Mouse (Mus musculus) ES-E14 (cell line): ENCODE results near the gene Eml4. TPM values are rescaled to one million over a fixed set of nuclear protein-coding genes. Genes with fewer than 3 reads are reported as not detected.

Experiments
- DNase-seq: peaks from one replicate; pipeline ENCODE4 v3.0.0-alpha.2; 2013; ENCODE audit warnings: low read depth, low spot score
- H3K27ac ChIP-seq: 2 replicates; pipeline ENCODE4 v1.5.1; 2012; ENCODE audit warnings: low read depth, mild to moderate bottlenecking, low read length, moderate library complexity, mixed read lengths; ENCODE audit not compliant: poor library complexity, insufficient read depth, severe bottlenecking
- H3K36me3 ChIP-seq: 2 replicates; pipeline ENCODE4 v1.6.1; 2012; ENCODE audit warnings: mild to moderate bottlenecking, low read length, moderate library complexity, mixed read lengths; ENCODE audit not compliant: control insufficient read depth, poor library complexity, insufficient read depth, severe bottlenecking
- H3K4me1 ChIP-seq, 2 experiments: fragments of 150-350 bp in 1 of 2; sonication (generic) in 1 of 2; 2 replicates each; pipeline ENCODE4 v1.6.1; 2012; ENCODE audit warnings: low read length in 2 of 2, mild to moderate bottlenecking in 1 of 2, mixed read lengths in 1 of 2; ENCODE audit not compliant: control insufficient read depth in 2 of 2, insufficient read depth in 2 of 2, poor library complexity in 1 of 2
- H3K4me3 ChIP-seq, 2 experiments: fragments of 150-350 bp in 1 of 2; sonication (generic) in 1 of 2; 2 replicates each; pipeline ENCODE4 v1.5.1; 2012; ENCODE audit warnings: low read length in 2 of 2, low read depth in 1 of 2, mild to moderate bottlenecking in 1 of 2, mixed read lengths in 1 of 2; ENCODE audit not compliant: insufficient read depth in 1 of 2, poor library complexity in 1 of 2, severe bottlenecking in 1 of 2
- H3K9ac ChIP-seq: 2 replicates; pipeline ENCODE4 v1.6.1; 2012; ENCODE audit warnings: low read depth, mild to moderate bottlenecking, low read length, mixed read lengths; ENCODE audit not compliant: poor library complexity, insufficient read depth, severe bottlenecking
- H3K9me3 ChIP-seq: fragments of 150-350 bp; sonication (generic); 2 replicates; pipeline ENCODE4 v1.6.1; 2012; ENCODE audit warnings: low read depth, mild to moderate bottlenecking, low read length; ENCODE audit not compliant: control insufficient read depth, insufficient read depth
- CHD2 ChIP-seq: IDR thresholded peaks from 2 replicates; pipeline ENCODE4 v1.6.1; 2014; ENCODE audit warnings: mild to moderate bottlenecking, low read depth, low read length, inconsistent platforms
- HCFC1 ChIP-seq: IDR thresholded peaks from 2 replicates; pipeline ENCODE4 v1.6.1; 2012; ENCODE audit warnings: low read length, inconsistent platforms, borderline replicate concordance; ENCODE audit not compliant: insufficient read depth
- MAFK ChIP-seq: IDR thresholded peaks from 2 replicates; pipeline ENCODE4 v1.6.1; 2014; ENCODE audit warnings: mild to moderate bottlenecking, low read depth, low read length, inconsistent platforms; ENCODE audit not compliant: insufficient read depth
- ZC3H11A ChIP-seq: IDR thresholded peaks from 2 replicates; pipeline ENCODE4 v1.6.1; 2012; ENCODE audit warnings: low read depth, mild to moderate bottlenecking, inconsistent platforms, low read length, borderline replicate concordance
- ZNF384 ChIP-seq: IDR thresholded peaks from 2 replicates; pipeline ENCODE4 v1.6.1; 2012; ENCODE audit warnings: low read depth, low read length, inconsistent platforms
- in situ Hi-C, 2 experiments: fragments of 600-800 bp; cut with MboI; formaldehyde crosslinking; loops; one replicate each; pipeline ENCODE4 v1.15.1; 2025; ENCODE audit warnings: low sequenced_read_pairs in 2 of 2, inconsistent platforms in 1 of 2; ENCODE audit not compliant: unreplicated experiment in 2 of 2
- total RNA-seq: library from RNA; depleted of rRNA; stranded (reverse); fragments of 300-350 nt; gene quantifications from 2 replicates; pipeline ENCODE4 v1.2.3, GENCODE M21; 2012

Gene Eml4
- total RNA-seq, 1 experiment, result 43.0 TPM

GRCm38 (mm10) chr17:83374123-83374522 lies 23.4 kb downstream of the Eml4 start:
- H3K27ac ChIP-seq, result no peak overlapping the region
- H3K9me3 ChIP-seq, result peaks cover 8% of the 10 kb centered on the region
- H3K36me3 ChIP-seq, result no peaks in the 10 kb centered on the region
- peaks cover 2 to 5% of the 10 kb centered on the region in 2 experiments; a peak in 2 of 4 replicates for H3K4me1 ChIP-seq
- H3K4me3 ChIP-seq, result no peak overlapping the region
- in situ Hi-C loops, result no loop called here
- no peak overlapping the region for H3K9ac ChIP-seq
- no peak for TF ChIP-seq HCFC1
- peak; percentile 61 for TF ChIP-seq MAFK
- no peak for DNase-seq

DNA sequence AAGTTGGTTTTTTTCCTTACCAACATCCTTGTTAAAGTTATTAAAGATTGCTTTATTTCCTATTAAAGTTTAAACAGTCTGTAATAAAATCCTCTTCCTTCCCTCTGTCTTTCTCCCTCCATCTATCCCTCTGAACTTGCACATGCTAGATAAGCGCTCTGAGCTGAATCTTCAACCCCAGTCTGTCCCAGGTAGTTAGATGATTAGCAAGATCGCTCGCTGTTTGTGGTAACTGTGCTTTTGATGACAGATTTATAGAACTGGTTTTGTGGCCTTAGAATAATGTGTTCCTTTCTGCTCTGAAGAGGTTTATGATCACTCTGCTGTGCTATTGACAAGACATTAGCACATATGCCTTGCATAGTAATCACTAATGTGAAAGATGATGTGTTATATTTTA lies 25.1 kb downstream of the Eml4 start:
- Histone ChIP-seq H3K9me3 (no peaks in the 10 kb centered on the region), H3K4me3 (no peak overlapping the region), H3K36me3 (no peaks in the 10 kb centered on the region), H3K9ac (no peak overlapping the region), H3K4me1 (peaks cover 2 to 5% of the 10 kb centered on the region in 2 experiments; a peak in 2 of 4 replicates), H3K27ac (no peak overlapping the region)
- in situ Hi-C loops, result no loop called here
- DNase-seq, result no peak
- TF ChIP-seq HCFC1 (no peak), CHD2 (no peak), ZC3H11A (no peak), MAFK (no peak), ZNF384 (no peak)

DNA sequence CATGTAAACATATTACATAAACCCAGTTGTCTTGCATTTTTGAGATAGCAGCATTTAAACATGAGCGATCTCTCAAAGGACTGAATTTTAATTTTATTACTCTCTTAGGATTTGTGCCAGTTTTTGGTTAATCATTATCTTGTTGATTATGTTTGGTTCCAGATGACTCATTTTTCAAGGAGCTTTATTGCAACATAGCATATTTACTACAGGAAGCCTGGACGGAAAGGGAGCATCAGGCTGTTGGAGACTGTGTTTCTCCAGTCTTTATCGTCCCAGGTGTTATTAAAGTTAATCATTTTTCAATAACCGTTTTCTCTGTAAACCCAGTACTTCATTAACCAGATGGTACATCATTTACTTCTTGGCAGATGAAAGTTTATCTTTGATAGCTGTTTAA lies 26.1 kb downstream of the Eml4 start:
- Histone ChIP-seq H3K9me3 (no peaks in the 10 kb centered on the region), H3K9ac (no peak overlapping the region), H3K4me1 (peaks cover 2 to 5% of the 10 kb centered on the region in 2 experiments; a peak in 2 of 4 replicates), H3K4me3 (no peak overlapping the region), H3K27ac (no peak overlapping the region), H3K36me3 (no peaks in the 10 kb centered on the region)
- DNase-seq, result no peak
- in situ Hi-C loops, result no loop called here
- TF ChIP-seq HCFC1 (no peak), ZNF384 (no peak)

- Histone ChIP-seq H3K4me1 (peaks cover 2 to 5% of the 10 kb centered on the region in 2 experiments; a peak in 2 of 4 replicates), H3K27ac (no peak overlapping the region), H3K4me3 (no peak overlapping the region), H3K9me3 (no peaks in the 10 kb centered on the region), H3K36me3 (no peaks in the 10 kb centered on the region), H3K9ac (no peak overlapping the region)
- in situ Hi-C loops, result no loop called here
- peak; percentile 25 for DNase-seq
- no peak for TF ChIP-seq MAFK
- TF ChIP-seq CHD2, result no peak
- no peak for TF ChIP-seq HCFC1
- no peak for TF ChIP-seq ZC3H11A
- no peak for TF ChIP-seq ZNF384
Observed at GRCm38 (mm10) chr17:83377755-83378443, 27.2 kb downstream of the Eml4 start.

DNA sequence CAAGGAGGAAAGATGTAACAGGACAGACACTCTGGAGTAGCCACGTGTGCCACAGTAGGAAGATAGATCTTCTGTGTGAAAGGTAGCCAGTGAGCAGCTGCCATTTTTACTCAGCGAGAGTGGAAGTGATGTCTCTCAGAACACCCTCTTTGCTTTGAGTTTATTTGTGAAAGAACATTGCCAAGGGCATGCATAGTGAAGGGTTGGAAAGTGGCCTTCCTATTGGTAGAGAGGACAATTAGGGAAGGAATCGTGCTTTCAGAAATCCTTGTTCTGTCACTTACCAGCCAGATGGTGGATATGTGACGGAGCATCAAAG lies 27.7 kb downstream of the Eml4 start:
- Histone ChIP-seq H3K36me3 (no peaks in the 10 kb centered on the region), H3K4me1 (peaks cover 2 to 5% of the 10 kb centered on the region in 2 experiments; a peak in 2 of 4 replicates), H3K4me3 (no peak overlapping the region), H3K9ac (no peak overlapping the region), H3K27ac (no peak overlapping the region), H3K9me3 (no peaks in the 10 kb centered on the region)
- DNase-seq, result no peak
- in situ Hi-C loops, result no loop called here
- TF ChIP-seq ZC3H11A (no peak), MAFK (no peak), ZNF384 (no peak), CHD2 (no peak), HCFC1 (no peak)
